Mouse (Mus musculus) hindbrain, embryonic 13.5 days (tissue): Measurements from ENCODE around the gene Erc2. TPM values are rescaled to one million over a fixed set of nuclear protein-coding genes. Genes with fewer than 3 reads are reported as not detected.

Experiments
- ATAC-seq: fragments of 200-750 bp; cut with Nextera tagmentation; 2 replicates; pipeline ENCODE4 v1.8.0; 2017; ENCODE audit warnings: moderate TSS enrichment; ENCODE audit not compliant: low FRiP score
- H3K27ac ChIP-seq: fragments of 300-500 bp; sonication (generic); 2 replicates; pipeline ENCODE4 v1.5.1; 2015; ENCODE audit warnings: inconsistent platforms, mild to moderate bottlenecking, moderate library complexity
- H3K27me3 ChIP-seq: fragments of 300-500 bp; sonication (generic); 2 replicates; pipeline ENCODE4 v1.6.1; 2015; ENCODE audit warnings: mild to moderate bottlenecking, inconsistent platforms
- H3K36me3 ChIP-seq: fragments of 300-500 bp; sonication (generic); 2 replicates; pipeline ENCODE4 v1.6.1; 2015; ENCODE audit warnings: mild to moderate bottlenecking, inconsistent platforms
- H3K4me1 ChIP-seq: fragments of 300-500 bp; sonication (generic); replicated peaks from 2 replicates; pipeline ENCODE4 v1.6.1; 2015; ENCODE audit warnings: inconsistent platforms
- H3K4me2 ChIP-seq: fragments of 300-500 bp; sonication (generic); 2 replicates; pipeline ENCODE4 v1.6.1; 2015; ENCODE audit warnings: inconsistent platforms, mild to moderate bottlenecking, moderate library complexity
- H3K4me3 ChIP-seq: fragments of 300-500 bp; sonication (generic); 2 replicates; pipeline ENCODE4 v1.5.1; 2015; ENCODE audit warnings: mild to moderate bottlenecking, inconsistent platforms
- H3K9ac ChIP-seq: fragments of 300-500 bp; sonication (generic); 2 replicates; pipeline ENCODE4 v1.6.1; 2015; ENCODE audit warnings: mild to moderate bottlenecking, inconsistent platforms
- H3K9me3 ChIP-seq: fragments of 300-500 bp; sonication (generic); 2 replicates; pipeline ENCODE4 v1.6.1; 2016; ENCODE audit warnings: inconsistent platforms
- WGBS: fragments of 180-500 bp; shearing (Covaris S2); methylation state at CpG from one replicate; pipeline ENCODE4 v1.1.7; 2015; 5-methylcytosine and 5-hydroxymethylcytosine counted together
- polyA plus RNA-seq: library from polyadenylated mRNA; unstranded; fragments of >200 nt; fragmentation: Nextera tagmentation; extraction: Ambion mirVana; gene quantifications from 2 replicates; pipeline ENCODE4 v1.2.1, GENCODE M21; 2015

Gene Erc2
- polyA plus RNA-seq, 1 experiment from 2014 or later, result 79.8 TPM

GRCm38 (mm10) chr14:28273669-28274068, 651.4 kb downstream of the Erc2 start:
- H3K36me3 ChIP-seq, result no peaks in the 10 kb centered on the region
- 79% methylated on average over 1 of the region's 1 CpGs for WGBS
- no peaks in the 10 kb centered on the region for H3K27me3 ChIP-seq
- H3K9ac ChIP-seq, result no peak overlapping the region
- ATAC-seq, result no peak
- no peak overlapping the region for H3K27ac ChIP-seq
- H3K4me2 ChIP-seq, result no peak overlapping the region
- no peaks in the 10 kb centered on the region for H3K9me3 ChIP-seq
- H3K4me3 ChIP-seq, result no peak overlapping the region
- H3K4me1 ChIP-seq, result 0 out of 2 replicates have a peak, but pooled peaks cover 3% of the 10 kb centered on the region

DNA sequence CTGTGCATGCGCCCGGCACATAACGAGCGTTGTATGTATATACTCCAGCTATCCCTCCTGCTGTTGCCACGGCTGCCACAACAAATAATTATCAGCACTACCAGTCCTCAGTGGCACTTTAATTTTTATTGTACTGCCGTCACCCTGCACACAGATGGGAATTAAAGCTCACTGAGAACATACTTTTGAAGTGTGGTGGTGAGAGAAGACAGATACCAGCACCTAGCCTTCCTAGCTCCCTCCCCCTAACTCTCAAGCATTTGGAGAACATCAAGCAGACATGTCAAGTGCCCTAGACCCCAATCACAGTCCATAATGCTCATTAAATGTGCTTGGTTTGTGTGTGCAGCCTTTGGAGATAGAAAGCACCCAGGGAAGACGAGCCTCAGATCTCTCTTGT, 652.6 kb downstream of the Erc2 start:
- Histone ChIP-seq H3K4me3 (no peak overlapping the region), H3K9ac (no peak overlapping the region)

GRCm38 (mm10) chr14:28278951-28279350, 656.7 kb downstream of the Erc2 start:
- H3K9me3 ChIP-seq, result no peaks in the 10 kb centered on the region
- H3K4me3 ChIP-seq, result no peak overlapping the region
- no peak overlapping the region for H3K9ac ChIP-seq
- 0 out of 2 replicates have a peak, but pooled peaks cover 3% of the 10 kb centered on the region for H3K4me1 ChIP-seq
- no peak overlapping the region for H3K4me2 ChIP-seq
- ATAC-seq, result no peak
- WGBS, result 92% methylated on average over 6 of the region's 6 CpGs
- H3K27me3 ChIP-seq, result no peaks in the 10 kb centered on the region; the same call in 1 of the 2 replicates
- no peak overlapping the region for H3K27ac ChIP-seq
- no peaks in the 10 kb centered on the region for H3K36me3 ChIP-seq

More for the DNA sequence above, 652.6 kb downstream of the Erc2 start:
- H3K27ac ChIP-seq, result no peak overlapping the region
- no peaks in the 10 kb centered on the region; the same call in 1 of the 2 replicates for H3K27me3 ChIP-seq
- ATAC-seq, result no peak
- no peaks in the 10 kb centered on the region for H3K36me3 ChIP-seq
- 76% methylated on average over 7 of the region's 7 CpGs for WGBS
- H3K4me1 ChIP-seq, result 0 out of 2 replicates have a peak, but pooled peaks cover 3% of the 10 kb centered on the region
- H3K9me3 ChIP-seq, result no peaks in the 10 kb centered on the region
- H3K4me2 ChIP-seq, result no peak overlapping the region

DNA sequence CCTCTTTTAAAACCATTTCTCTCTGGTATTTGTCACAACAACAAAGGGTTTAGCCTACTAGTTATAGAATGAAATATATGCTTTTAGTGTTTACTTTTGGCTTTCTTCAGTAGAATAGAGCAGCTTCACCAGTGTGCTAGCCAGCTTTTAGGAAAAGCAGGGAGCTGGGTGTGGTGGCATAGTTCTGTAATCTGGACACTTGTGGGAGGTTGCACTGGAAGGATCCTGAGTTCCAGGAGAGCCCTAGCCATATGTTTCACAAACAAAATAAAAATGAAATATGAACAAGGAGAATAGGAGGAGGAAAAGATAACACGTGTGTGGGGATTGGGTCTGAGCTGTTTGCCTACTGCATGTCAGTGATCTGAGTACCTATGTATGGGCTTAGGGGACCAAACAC, 658.1 kb downstream of the Erc2 start:
- Histone ChIP-seq H3K4me3 (no peak overlapping the region), H3K9ac (no peak overlapping the region), H3K9me3 (no peaks in the 10 kb centered on the region), H3K4me2 (no peak overlapping the region), H3K36me3 (no peaks in the 10 kb centered on the region), H3K27ac (no peak overlapping the region), H3K4me1 (no peaks in the 10 kb centered on the region), H3K27me3 (no peaks in the 10 kb centered on the region; the same call in 1 of the 2 replicates)
- no peak for ATAC-seq
- 82% methylated on average over 1 of the region's 1 CpGs for WGBS

DNA sequence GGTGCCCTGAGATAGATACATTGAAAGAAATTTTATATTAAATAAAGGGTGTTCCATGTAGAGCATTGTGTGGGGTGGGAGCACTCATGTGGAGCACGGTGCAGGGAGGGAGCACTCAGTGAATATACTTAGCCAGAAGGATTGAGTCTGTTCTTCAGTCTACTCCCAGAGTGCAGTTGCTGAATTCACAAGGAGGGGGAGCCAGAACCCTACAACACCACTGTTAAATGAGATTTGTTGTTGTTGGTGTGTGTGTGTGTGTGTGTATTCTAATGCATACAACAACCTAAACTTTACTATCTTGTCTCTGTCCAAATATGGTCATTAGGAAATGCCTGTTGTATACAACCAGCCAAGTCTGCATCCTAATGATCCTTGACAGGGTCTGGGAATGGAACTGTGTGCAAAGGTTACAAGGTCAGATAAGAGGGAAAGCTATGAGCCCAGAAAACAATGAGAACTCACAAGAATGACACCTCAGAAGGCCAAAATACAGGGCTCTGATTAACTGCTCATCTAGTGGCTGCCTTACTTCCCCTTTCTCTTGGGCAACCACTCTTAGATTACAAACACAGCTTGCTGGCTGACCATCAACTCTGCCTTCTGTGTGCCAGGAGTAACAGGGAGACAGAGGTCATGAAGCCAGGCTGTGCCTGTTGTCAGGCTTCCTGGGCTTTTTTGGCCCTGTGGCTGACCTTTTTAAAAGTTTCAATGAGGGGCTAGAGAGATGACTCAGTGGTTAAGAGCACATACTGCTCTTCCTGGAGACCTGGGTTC, 661.3 kb downstream of the Erc2 start:
- H3K9me3 ChIP-seq, result no peaks in the 10 kb centered on the region
- 79% methylated on average over 1 of the region's 1 CpGs for WGBS
- H3K4me1 ChIP-seq, result no peaks in the 10 kb centered on the region
- no peaks in the 10 kb centered on the region; the same call in 1 of the 2 replicates for H3K27me3 ChIP-seq
- no peaks in the 10 kb centered on the region for H3K36me3 ChIP-seq
- no peak overlapping the region for H3K27ac ChIP-seq
- H3K9ac ChIP-seq, result no peak overlapping the region
- no peak overlapping the region for H3K4me3 ChIP-seq
- H3K4me2 ChIP-seq, result no peak overlapping the region
- no peak for ATAC-seq

- no peaks in the 10 kb centered on the region for H3K27me3 ChIP-seq
- ATAC-seq, result no peak
- no peaks in the 10 kb centered on the region for H3K9me3 ChIP-seq
- no peak overlapping the region for H3K9ac ChIP-seq
- no peaks in the 10 kb centered on the region for H3K4me1 ChIP-seq
- no peaks in the 10 kb centered on the region for H3K36me3 ChIP-seq
- no peak overlapping the region for H3K4me3 ChIP-seq
- H3K4me2 ChIP-seq, result no peak overlapping the region
- H3K27ac ChIP-seq, result no peak overlapping the region
Observed at GRCm38 (mm10) chr14:28286511-28286910, 664.3 kb downstream of the Erc2 start.

DNA sequence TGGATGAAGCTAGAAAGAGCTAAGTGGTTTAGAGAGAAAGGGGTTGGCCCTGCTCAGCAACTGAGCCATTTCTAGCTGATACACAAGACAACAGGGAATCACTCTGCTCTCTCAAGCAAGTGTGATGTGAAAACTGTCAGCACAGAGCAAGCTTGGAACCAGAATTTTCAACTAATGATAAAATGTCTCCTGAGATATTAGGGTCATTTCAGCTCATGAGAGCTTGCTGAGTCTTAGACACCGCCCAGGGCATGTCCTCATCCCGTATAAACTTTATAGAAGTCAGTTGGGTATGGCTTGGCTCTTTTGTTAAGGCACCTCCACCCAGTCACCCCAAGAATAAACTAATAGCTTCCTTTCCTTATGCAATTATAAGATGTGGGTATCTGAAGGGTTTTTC, 666.0 kb downstream of the Erc2 start:
- no peak overlapping the region for H3K27ac ChIP-seq
- H3K4me3 ChIP-seq, result no peak overlapping the region
- no peak overlapping the region for H3K9ac ChIP-seq
- 88% methylated on average over 2 of the region's 2 CpGs for WGBS
- no peaks in the 10 kb centered on the region for H3K4me1 ChIP-seq
- no peak for ATAC-seq
- H3K4me2 ChIP-seq, result no peak overlapping the region
- no peaks in the 10 kb centered on the region for H3K9me3 ChIP-seq
- no peaks in the 10 kb centered on the region for H3K36me3 ChIP-seq
- H3K27me3 ChIP-seq, result no peaks in the 10 kb centered on the region

GRCm38 (mm10) chr14:28288926-28289325, 666.7 kb downstream of the Erc2 start:
- no peak overlapping the region for H3K27ac ChIP-seq
- H3K9me3 ChIP-seq, result no peaks in the 10 kb centered on the region
- no peak overlapping the region for H3K4me2 ChIP-seq
- H3K27me3 ChIP-seq, result no peaks in the 10 kb centered on the region
- no peak overlapping the region for H3K4me3 ChIP-seq
- H3K36me3 ChIP-seq, result no peaks in the 10 kb centered on the region
- H3K4me1 ChIP-seq, result no peaks in the 10 kb centered on the region
- 88% methylated on average over 2 of the region's 2 CpGs for WGBS
- no peak for ATAC-seq
- H3K9ac ChIP-seq, result no peak overlapping the region

GRCm38 (mm10) chr14:28293921-28294320, 671.7 kb downstream of the Erc2 start:
- Histone ChIP-seq H3K4me3 (no peak overlapping the region), H3K9me3 (no peaks in the 10 kb centered on the region), H3K4me2 (no peak overlapping the region), H3K9ac (no peak overlapping the region), H3K4me1 (no peaks in the 10 kb centered on the region), H3K36me3 (no peaks in the 10 kb centered on the region), H3K27me3 (no peaks in the 10 kb centered on the region), H3K27ac (no peak overlapping the region)
- ATAC-seq, result no peak
- WGBS, result 94% methylated on average over 5 of the region's 5 CpGs

DNA sequence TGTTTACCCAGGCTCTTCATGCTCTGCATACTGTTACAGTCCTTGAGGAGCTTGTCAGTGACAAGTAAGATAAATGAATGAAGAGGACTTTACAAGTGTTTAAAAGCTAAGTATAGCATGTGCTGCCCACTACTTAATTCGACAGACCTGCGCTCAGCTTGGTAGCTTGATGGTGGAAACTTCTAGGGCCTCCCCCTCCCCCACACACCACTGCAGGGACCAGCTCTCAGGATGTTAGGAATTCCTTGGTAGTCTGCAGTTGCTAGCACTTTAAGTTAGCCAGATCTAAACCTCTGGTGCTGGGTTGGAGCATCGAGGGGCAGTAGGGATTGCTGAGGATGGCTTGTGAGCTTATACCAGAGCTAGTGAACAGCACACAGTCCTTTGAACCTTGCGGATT, 672.9 kb downstream of the Erc2 start:
- WGBS, result 82% methylated on average over 4 of the region's 4 CpGs
- H3K4me1 ChIP-seq, result no peaks in the 10 kb centered on the region
- no peak for ATAC-seq
- H3K9ac ChIP-seq, result no peak overlapping the region
- no peaks in the 10 kb centered on the region for H3K9me3 ChIP-seq
- no peak overlapping the region for H3K4me3 ChIP-seq
- H3K27me3 ChIP-seq, result no peaks in the 10 kb centered on the region
- H3K36me3 ChIP-seq, result no peaks in the 10 kb centered on the region
- H3K4me2 ChIP-seq, result no peak overlapping the region
- no peak overlapping the region for H3K27ac ChIP-seq

DNA sequence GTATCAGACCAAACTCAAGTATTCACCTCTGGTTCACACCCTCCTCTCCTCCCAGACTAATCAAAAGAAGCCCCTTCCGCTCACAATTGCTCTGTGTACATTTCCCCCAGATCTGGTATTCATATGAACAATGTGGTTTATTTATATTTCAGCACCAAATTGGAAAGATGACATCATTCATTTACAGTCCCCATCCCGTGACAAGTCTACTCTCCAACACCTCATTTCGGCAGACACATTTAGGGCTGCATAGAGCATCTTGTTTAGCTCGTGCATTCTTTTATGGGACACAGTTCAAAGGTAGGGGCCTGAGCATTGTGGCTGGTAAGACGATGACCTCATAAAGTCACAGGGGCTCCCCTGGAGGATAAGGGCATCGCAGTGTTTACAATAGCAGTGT, 677.9 kb downstream of the Erc2 start:
- Histone ChIP-seq H3K4me2 (no peak overlapping the region), H3K9me3 (no peaks in the 10 kb centered on the region), H3K36me3 (peaks cover 10% of the 10 kb centered on the region; the same call in 1 of the 2 replicates), H3K27me3 (no peaks in the 10 kb centered on the region), H3K9ac (no peak overlapping the region), H3K27ac (no peak overlapping the region), H3K4me1 (no peaks in the 10 kb centered on the region), H3K4me3 (no peak overlapping the region)
- no peak for ATAC-seq
- WGBS, result 81% methylated on average over 6 of the region's 6 CpGs

GRCm38 (mm10) chr14:28301251-28301650, 679.0 kb downstream of the Erc2 start:
- Histone ChIP-seq H3K4me3 (no peak overlapping the region), H3K4me2 (no peak overlapping the region), H3K27me3 (no peaks in the 10 kb centered on the region), H3K4me1 (no peaks in the 10 kb centered on the region), H3K9ac (no peak overlapping the region), H3K9me3 (no peaks in the 10 kb centered on the region), H3K36me3 (peaks cover 10% of the 10 kb centered on the region; the same call in 1 of the 2 replicates), H3K27ac (no peak overlapping the region)
- no peak for ATAC-seq
- 49% methylated on average over 5 of the region's 5 CpGs for WGBS

GRCm38 (mm10) chr14:28304131-28304530, 681.9 kb downstream of the Erc2 start:
- no peak for ATAC-seq
- Histone ChIP-seq H3K27me3 (no peaks in the 10 kb centered on the region), H3K9ac (no peak overlapping the region), H3K27ac (no peak overlapping the region), H3K36me3 (peaks cover 10% of the 10 kb centered on the region; the same call in 1 of the 2 replicates), H3K4me2 (no peak overlapping the region), H3K4me3 (no peak overlapping the region), H3K9me3 (no peaks in the 10 kb centered on the region), H3K4me1 (no peaks in the 10 kb centered on the region)
- WGBS, result 81% methylated on average over 5 of the region's 5 CpGs
